Mouse (Mus musculus): ENCODE results near the gene Pfkfb1.

Pfkfb1 gene

DNA sequence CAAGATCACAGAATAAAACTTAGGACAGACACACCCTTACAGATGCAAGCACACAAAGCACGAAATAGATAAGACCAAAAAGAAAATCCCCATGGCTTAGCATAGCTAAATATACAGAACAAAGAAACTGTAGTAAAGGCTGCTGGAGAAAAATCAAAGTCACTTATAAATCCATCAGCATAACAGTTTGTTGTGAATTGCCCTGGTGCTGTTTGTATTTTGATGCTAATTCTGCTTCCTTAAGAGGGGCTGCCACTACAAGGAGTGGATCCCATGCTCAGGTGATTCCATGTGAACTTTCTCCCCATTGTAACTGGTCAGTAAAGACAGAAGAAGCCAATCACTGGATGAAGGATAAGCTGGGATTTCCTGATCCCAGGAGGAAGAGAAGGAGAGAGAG lies 89.5 kb downstream of the Pfkfb1 start:
- DNase-seq (ENCODE audit: low spot score) = no peak

Data from urinary bladder, postnatal 25 days (tissue).